Mouse (Mus musculus) embryonic facial prominence, embryonic 14.5 days (tissue): Measurements from ENCODE around the gene Slc30a2. TPM values are rescaled to one million over a fixed set of nuclear protein-coding genes. Genes with fewer than 3 reads are reported as not detected.

Experiments used
- ATAC-seq: fragments of 200-750 bp; cut with Nextera tagmentation; 2 replicates; pipeline ENCODE4 v1.8.0; 2017; ENCODE audit warnings: low read depth, moderate number of reproducible peaks, moderate TSS enrichment
- DNase-seq: peaks from one replicate; pipeline ENCODE4 v3.0.0-alpha.2; 2015; ENCODE audit warnings: low spot score
- H3K27ac ChIP-seq: fragments of 300-500 bp; sonication (generic); replicated peaks from 2 replicates; pipeline ENCODE4 v1.5.1; 2014; ENCODE audit warnings: low read depth, mild to moderate bottlenecking, low read length, moderate library complexity
- H3K27me3 ChIP-seq: fragments of 300-500 bp; sonication (generic); replicated peaks from 2 replicates; pipeline ENCODE4 v1.6.1; 2014; ENCODE audit warnings: low read length; ENCODE audit not compliant: control insufficient read depth, insufficient read depth
- H3K36me3 ChIP-seq: fragments of 300-500 bp; sonication (generic); 2 replicates; pipeline ENCODE4 v1.6.1; 2014; ENCODE audit warnings: low read length, mixed read lengths; ENCODE audit not compliant: control insufficient read depth, insufficient read depth
- H3K4me1 ChIP-seq: fragments of 300-500 bp; sonication (generic); 2 replicates; pipeline ENCODE4 v1.6.1; 2014; ENCODE audit warnings: antibody characterized with exemption, low read length; ENCODE audit not compliant: control insufficient read depth, insufficient read depth
- H3K4me2 ChIP-seq: fragments of 300-500 bp; sonication (generic); 2 replicates; pipeline ENCODE4 v1.6.1; 2014; ENCODE audit warnings: low read depth, mild to moderate bottlenecking, low read length, moderate library complexity, mixed read lengths
- H3K4me3 ChIP-seq: fragments of 300-500 bp; sonication (generic); 2 replicates; pipeline ENCODE4 v1.5.1; 2014; ENCODE audit warnings: low read depth, mild to moderate bottlenecking, low read length
- H3K9ac ChIP-seq: fragments of 300-500 bp; sonication (generic); 2 replicates; pipeline ENCODE4 v1.6.1; 2014; ENCODE audit warnings: low read depth, mild to moderate bottlenecking, low read length, moderate library complexity, mixed read lengths
- H3K9me3 ChIP-seq: fragments of 300-500 bp; sonication (generic); 2 replicates; pipeline ENCODE4 v1.6.1; 2016; ENCODE audit warnings: low read length; ENCODE audit not compliant: control insufficient read depth
- WGBS: fragments of 180-500 bp; shearing (Covaris S2); extraction: QIAGEN DNeasy Blood & Tissue Kit; methylation state at CpG from one replicate; pipeline ENCODE4 v1.1.7; 2014; 5-methylcytosine and 5-hydroxymethylcytosine counted together
- polyA plus RNA-seq: library from polyadenylated mRNA; unstranded; fragments of >200 nt; fragmentation: Nextera tagmentation; extraction: Ambion mirVana; gene quantifications from 2 replicates; pipeline ENCODE4 v1.2.1, GENCODE M21; 2014

Gene Slc30a2
- polyA plus RNA-seq, 1 experiment from 2014 or later, result 0.42 TPM

- ATAC-seq, result no peak
- Histone ChIP-seq H3K4me3 (no peak overlapping the region), H3K36me3 (no peaks in the 10 kb centered on the region), H3K9ac (peak overlapping the region; percentile 19; the same call in 1 of the 2 replicates), H3K9me3 (no peaks in the 10 kb centered on the region), H3K4me1 (peaks cover 6% of the 10 kb centered on the region; the same call in 1 of the 2 replicates), H3K27me3 (no peaks in the 10 kb centered on the region), H3K4me2 (peak overlapping the region; percentile 37), H3K27ac (no peak overlapping the region)
- peak; percentile 69 for DNase-seq
- WGBS, result 20% methylated on average over 22 of the region's 22 CpGs
These were observed 13.8 kb downstream of the Slc30a2 start for GRCm38 (mm10) chr4:134356591-134357460.

- peaks cover 6% of the 10 kb centered on the region; the same call in 1 of the 2 replicates for H3K4me1 ChIP-seq
- H3K4me2 ChIP-seq, result peak overlapping the region; percentile 37; the same call in 1 of the 2 replicates
- H3K9ac ChIP-seq, result 0 out of 2 replicates have a peak overlapping the region, but pooled peaks have one; percentile 8
- WGBS, result 42% methylated on average over 17 of the region's 17 CpGs
- DNase-seq (no peak), ATAC-seq (no peak)
- H3K27me3 ChIP-seq, result no peaks in the 10 kb centered on the region
- H3K9me3 ChIP-seq, result no peaks in the 10 kb centered on the region
- H3K4me3 ChIP-seq, result no peak overlapping the region
- H3K36me3 ChIP-seq, result no peaks in the 10 kb centered on the region
- H3K27ac ChIP-seq, result no peak overlapping the region
These were observed 14.4 kb downstream of the Slc30a2 start for GRCm38 (mm10) chr4:134357461-134357771.

- DNase-seq, result no peak
These were observed 16.7 kb downstream of the Slc30a2 start for GRCm38 (mm10) chr4:134359649-134360048.

GRCm38 (mm10) chr4:134361215-134361614 is 18.2 kb downstream of the Slc30a2 start:
- Histone ChIP-seq H3K4me1 (peaks cover under 1% of the 10 kb centered on the region; the same call in 1 of the 2 replicates), H3K4me3 (no peak overlapping the region), H3K4me2 (no peak overlapping the region), H3K27me3 (no peaks in the 10 kb centered on the region), H3K27ac (no peak overlapping the region), H3K9ac (no peak overlapping the region), H3K36me3 (no peaks in the 10 kb centered on the region), H3K9me3 (no peaks in the 10 kb centered on the region)
- ATAC-seq (0 out of 2 replicates have a peak, but pooled peaks have one; percentile 26), DNase-seq (no peak)
- 28% methylated on average over 5 of the region's 5 CpGs for WGBS

More at GRCm38 (mm10) chr4:134359649-134360048, 16.7 kb downstream of the Slc30a2 start:
- H3K9me3 ChIP-seq, result no peaks in the 10 kb centered on the region
- no peak overlapping the region for H3K9ac ChIP-seq
- peaks cover 6% of the 10 kb centered on the region; the same call in 1 of the 2 replicates for H3K4me1 ChIP-seq
- no peak overlapping the region for H3K27ac ChIP-seq
- H3K4me3 ChIP-seq, result no peak overlapping the region
- no peaks in the 10 kb centered on the region for H3K36me3 ChIP-seq
- no peaks in the 10 kb centered on the region for H3K27me3 ChIP-seq
- ATAC-seq, result no peak
- WGBS, result 90% methylated on average over 6 of the region's 6 CpGs
- H3K4me2 ChIP-seq, result no peak overlapping the region

- Histone ChIP-seq H3K9ac (no peak overlapping the region), H3K4me1 (no peaks in the 10 kb centered on the region), H3K27ac (no peak overlapping the region), H3K36me3 (no peaks in the 10 kb centered on the region), H3K4me2 (no peak overlapping the region), H3K9me3 (no peaks in the 10 kb centered on the region), H3K4me3 (no peak overlapping the region), H3K27me3 (no peaks in the 10 kb centered on the region)
- DNase-seq (no peak), ATAC-seq (no peak)
- WGBS, result 64% methylated on average over 9 of the region's 9 CpGs
These were observed 19.1 kb downstream of the Slc30a2 start for GRCm38 (mm10) chr4:134362124-134362523.

- H3K4me2 ChIP-seq, result no peak overlapping the region; the same call in 1 of the 2 replicates
- H3K36me3 ChIP-seq, result no peaks in the 10 kb centered on the region
- DNase-seq, result no peak
- H3K4me1 ChIP-seq, result no peaks in the 10 kb centered on the region
- no peak overlapping the region for H3K4me3 ChIP-seq
- no peak overlapping the region for H3K9ac ChIP-seq
- no peak for ATAC-seq
- no peaks in the 10 kb centered on the region for H3K27me3 ChIP-seq
- WGBS, result 18% methylated on average over 9 of the region's 9 CpGs
- no peaks in the 10 kb centered on the region for H3K9me3 ChIP-seq
- no peak overlapping the region for H3K27ac ChIP-seq
These were observed 19.6 kb downstream of the Slc30a2 start for GRCm38 (mm10) chr4:134362586-134362985.

GRCm38 (mm10) chr4:134365280-134365679 is 22.3 kb downstream of the Slc30a2 start:
- Histone ChIP-seq H3K27ac (peak overlapping the region; percentile 52), H3K9me3 (no peaks in the 10 kb centered on the region), H3K4me3 (no peak overlapping the region), H3K9ac (no peak overlapping the region), H3K36me3 (no peaks in the 10 kb centered on the region), H3K27me3 (peaks cover 16% of the 10 kb centered on the region; the same call in 1 of the 2 replicates), H3K4me1 (no peaks in the 10 kb centered on the region), H3K4me2 (no peak overlapping the region)
- ATAC-seq (no peak), DNase-seq (peak; percentile 40)
- 18% methylated on average over 5 of the region's 5 CpGs for WGBS

- WGBS, result under 1% methylated on average over 18 of the region's 18 CpGs
- H3K27me3 ChIP-seq, result peaks cover 36% of the 10 kb centered on the region
- peak overlapping the region; percentile 50 for H3K9ac ChIP-seq
- no peak overlapping the region for H3K27ac ChIP-seq
- H3K4me3 ChIP-seq, result peak overlapping the region; percentile 52
- no peaks in the 10 kb centered on the region for H3K9me3 ChIP-seq
- H3K4me2 ChIP-seq, result peak overlapping the region; percentile 91
- DNase-seq (no peak), ATAC-seq (no peak)
- H3K36me3 ChIP-seq, result no peaks in the 10 kb centered on the region
- H3K4me1 ChIP-seq, result peaks cover 12% of the 10 kb centered on the region
These were observed 27.8 kb downstream of the Slc30a2 start for GRCm38 (mm10) chr4:134370649-134371221.
